Mouse (Mus musculus) cerebellum, adult 2 months (tissue): ENCODE measurements around the gene Pno1. TPM values are rescaled to one million over a fixed set of nuclear protein-coding genes. Genes with fewer than 3 reads are reported as not detected.
"Not testable (repeated sequence)": the region's sequence is repeated elsewhere in the genome, so short reads cannot be mapped to it uniquely, and the experiment has no call there.

ENCODE experiments used
- DNase-seq, 2 experiments: peaks; one replicate each; pipeline ENCODE4 v3.0.0; 2021
- H3K27ac ChIP-seq: fragments of 200-500 bp; 2 replicates; pipeline ENCODE4 v1.5.1; 2012; ENCODE audit warnings: low read length, control low read depth, inconsistent platforms; ENCODE audit not compliant: insufficient read depth
- H3K27me3 ChIP-seq: fragments of 200-500 bp; 2 replicates; pipeline ENCODE4 v1.6.1; 2012; ENCODE audit warnings: inconsistent platforms, mild to moderate bottlenecking, low read length, moderate library complexity; ENCODE audit not compliant: control insufficient read depth, insufficient read depth
- H3K4me1 ChIP-seq: fragments of 200-500 bp; 2 replicates; pipeline ENCODE4 v1.6.1; 2011; ENCODE audit warnings: low read length; ENCODE audit not compliant: control insufficient read depth, insufficient read depth
- H3K4me3 ChIP-seq: fragments of 200-500 bp; replicated peaks from 2 replicates; pipeline ENCODE3; 2011; ENCODE audit warnings: mild to moderate bottlenecking, low read depth, low read length, control low read depth; ENCODE audit not compliant: insufficient read depth
- CTCF ChIP-seq: fragments of 200-500 bp; IDR thresholded peaks from 2 replicates; pipeline ENCODE4 v1.5.1; 2011; ENCODE audit warnings: low read depth, mild to moderate bottlenecking, control low read depth, low read length, moderate library complexity, borderline replicate concordance; ENCODE audit not compliant: insufficient read depth
- POLR2A ChIP-seq: fragments of 200-500 bp; IDR thresholded peaks from 2 replicates; pipeline ENCODE4 v1.6.1; 2011; ENCODE audit warnings: low read length, control low read depth, borderline replicate concordance; ENCODE audit not compliant: insufficient read depth
- WGBS: fragments of 180-500 bp; shearing (Covaris S2); methylation state at CpG from one replicate; pipeline ENCODE4 v1.1.7; 2018; 5-methylcytosine and 5-hydroxymethylcytosine counted together
- polyA plus RNA-seq: library from polyadenylated mRNA; depleted of rRNA; stranded (reverse); fragments of >200 nt; gene quantifications from 2 replicates; pipeline ENCODE4 v1.2.3, GENCODE M21; 2012; rRNA removed

The Pno1 gene
- polyA plus RNA-seq, result 16.9 and 17.6 TPM in 2 replicates

DNA sequence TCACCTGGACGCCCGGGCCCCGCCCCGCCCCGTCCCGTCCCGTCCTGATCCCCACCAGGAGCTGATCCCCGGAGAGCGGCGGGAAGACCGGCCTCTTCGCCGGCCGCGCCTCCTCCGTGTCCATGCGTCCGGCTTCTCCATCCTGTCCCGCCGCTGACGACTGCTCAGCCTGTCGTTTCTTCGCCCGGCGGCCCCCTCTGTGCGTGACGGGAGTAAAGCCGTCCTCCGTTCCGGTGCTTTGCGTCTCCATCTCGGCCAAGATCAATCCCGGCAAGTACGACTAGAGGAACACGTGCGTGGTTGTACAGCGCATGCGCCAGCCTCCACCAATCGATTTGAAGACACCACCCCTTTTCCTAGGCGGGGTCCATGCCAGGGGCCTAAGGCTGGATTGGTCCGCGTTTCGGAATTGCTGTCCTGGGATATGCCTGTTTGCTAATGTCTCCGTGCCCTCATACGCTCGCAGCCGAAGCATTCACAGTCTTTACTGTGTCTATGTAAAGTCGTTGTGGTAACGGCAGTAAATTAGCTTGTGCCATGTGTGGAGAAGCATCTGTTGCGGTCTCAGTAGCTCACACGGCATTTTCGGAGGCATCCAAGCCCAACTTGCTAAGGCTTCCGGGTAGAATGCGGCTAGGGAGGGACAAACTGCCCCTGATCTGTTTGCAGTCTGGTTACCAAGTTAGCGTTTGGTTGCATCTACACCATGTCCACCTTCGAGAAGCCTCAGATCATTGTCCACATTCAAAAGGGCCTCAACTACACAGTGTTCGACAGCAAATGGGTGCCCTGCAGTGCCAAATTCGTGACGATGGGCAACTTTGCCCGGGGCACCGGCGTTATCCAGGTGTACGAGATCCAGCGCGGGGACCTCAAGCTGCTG, at the start of gene Pno1:
Gene Pno1 (minus strand): TSS at position 311 of the 883 bp plus-strand sequence.
- peak within 1 kb of the TSS; percentile 98 for H3K27ac ChIP-seq

DNA sequence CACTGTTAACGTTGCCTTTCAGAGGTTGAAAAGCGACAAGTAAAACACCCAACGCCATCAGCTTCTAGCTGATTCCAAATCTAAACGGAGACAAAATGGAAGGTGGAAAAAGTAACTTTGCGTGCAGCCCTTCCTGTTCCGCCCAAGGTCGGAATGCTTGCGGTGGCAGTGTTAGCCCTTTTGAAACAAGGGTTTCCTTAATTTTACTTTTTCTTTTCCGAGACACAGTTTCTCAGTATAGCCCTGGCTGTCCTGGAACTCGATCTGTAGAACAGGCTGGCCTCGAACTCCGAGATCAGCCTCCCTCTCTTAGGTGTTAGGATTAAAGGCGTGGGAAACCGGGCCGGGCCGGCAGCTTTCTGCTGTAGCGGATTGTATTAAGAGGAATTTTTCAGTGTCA, 46.5 kb upstream of the Pno1 start:
- TF ChIP-seq CTCF (no peak), POLR2A (no peak)
- Histone ChIP-seq H3K27ac (peak overlapping the region; percentile 83), H3K4me1 (peaks cover 3% of the 10 kb centered on the region; the same call in 1 of the 2 replicates), H3K4me3 (peak overlapping the region; percentile 93), H3K27me3 (no peaks in the 10 kb centered on the region)
- peak in 1 of 2 experiments; percentile 29 for DNase-seq
- under 1% methylated on average over 17 of the region's 17 CpGs for WGBS

More for the DNA sequence above, at the start of gene Pno1:
- H3K27me3 ChIP-seq, result no peaks in the 10 kb centered on the region
- under 1% methylated on average over 65 of the region's 65 CpGs for WGBS
- peak within 1 kb of the TSS; percentile 94 for H3K4me3 ChIP-seq
- DNase-seq, result peak; percentile 97 to 98
- H3K4me1 ChIP-seq, result no peaks in the 10 kb centered on the region
- TF ChIP-seq CTCF (no peak), POLR2A (peak; percentile 44; the same call in 1 of the 2 replicates)

DNA sequence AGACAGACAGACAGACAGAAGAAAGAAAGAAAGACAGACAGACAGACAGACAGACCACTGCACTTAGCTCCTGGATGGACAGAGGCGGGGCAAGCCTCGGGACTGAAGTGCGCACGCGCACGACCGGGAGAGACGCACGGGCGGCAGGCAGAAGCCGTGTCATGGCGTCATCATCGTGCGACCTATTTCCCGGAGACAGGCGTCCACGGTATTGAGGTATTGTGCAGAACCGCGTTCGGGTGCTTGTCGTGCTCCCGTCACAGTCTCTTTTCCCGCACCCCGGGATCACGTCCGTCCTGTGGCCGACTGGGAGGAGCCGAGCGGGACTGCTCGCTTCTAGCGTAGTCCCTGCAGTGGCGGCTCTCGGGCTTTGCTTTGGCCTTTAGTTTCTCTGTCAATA, 46.1 kb upstream of the Pno1 start, which contains the start of gene C1d:
Gene C1d (plus strand): TSS at position 137 of the 400 bp plus-strand sequence.
- peak; percentile 96 to 97 for DNase-seq
- 0% methylated on average over 33 of the region's 33 CpGs for WGBS
- peak; percentile 88 for TF ChIP-seq POLR2A
- TF ChIP-seq CTCF, result no peak
- Histone ChIP-seq H3K4me1 (peaks cover 3% of the 10 kb centered on the region; the same call in 1 of the 2 replicates), H3K27me3 (no peaks in the 10 kb centered on the region), H3K4me3 (peak within 1 kb of the TSS; percentile 93), H3K27ac (peak within 1 kb of the TSS; percentile 83)

DNA sequence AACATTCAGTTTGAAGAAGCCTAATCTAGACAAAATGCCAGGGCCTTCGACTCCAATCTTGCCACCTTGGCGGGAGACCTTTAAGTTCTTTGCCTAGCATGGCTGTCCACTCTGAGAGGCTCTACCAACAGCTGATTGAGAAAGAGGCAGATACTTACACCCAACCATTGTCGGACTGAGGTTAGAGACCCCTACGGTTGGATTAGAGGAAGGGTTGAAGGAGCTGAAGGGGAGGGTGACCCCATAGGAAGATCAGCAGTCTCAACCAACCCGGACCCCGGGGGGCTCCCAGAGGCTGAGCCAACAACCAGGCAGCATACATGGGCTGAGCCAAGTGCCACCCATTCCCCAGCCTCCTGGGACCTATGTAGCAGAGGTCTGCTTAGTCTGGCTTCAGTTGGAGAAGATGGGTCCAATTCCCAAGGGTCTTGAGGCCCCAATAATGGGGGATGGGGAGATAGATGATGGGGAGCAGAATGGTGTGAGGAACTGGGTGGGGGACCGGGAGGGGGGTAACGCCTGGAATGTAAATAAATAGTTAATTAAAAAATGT, 45.5 kb upstream of the Pno1 start:
- no peaks in the 10 kb centered on the region for H3K27me3 ChIP-seq
- DNase-seq, result peak; percentile 29 to 35
- TF ChIP-seq POLR2A (no peak), CTCF (no peak)
- peak overlapping the region; percentile 93 for H3K4me3 ChIP-seq
- 56% methylated on average over 8 of the region's 8 CpGs for WGBS
- no peak overlapping the region for H3K27ac ChIP-seq
- peaks cover 3% of the 10 kb centered on the region; the same call in 1 of the 2 replicates for H3K4me1 ChIP-seq

DNA sequence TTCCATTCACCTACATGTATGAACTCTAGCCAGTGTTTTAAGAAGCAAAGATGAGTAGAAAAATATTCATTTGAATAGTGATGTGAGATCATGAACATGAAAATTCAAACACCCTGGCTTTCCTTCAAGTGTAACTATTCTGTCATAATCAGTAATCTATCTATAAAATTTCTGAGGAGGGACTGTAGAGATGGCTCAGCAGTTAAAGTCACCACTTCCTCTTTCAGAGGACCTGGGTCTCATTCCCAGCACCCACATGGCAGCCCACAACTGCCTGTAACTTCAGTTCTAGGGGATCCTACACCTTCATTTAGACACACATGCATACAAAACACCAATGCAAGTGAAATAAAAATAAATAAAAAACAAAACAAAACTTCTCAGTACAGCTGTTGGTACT, 37.3 kb upstream of the Pno1 start:
- TF ChIP-seq CTCF, result no peak
- no peak for TF ChIP-seq POLR2A
- Histone ChIP-seq H3K27me3 (no peaks in the 10 kb centered on the region), H3K4me3 (no peak overlapping the region), H3K4me1 (no peaks in the 10 kb centered on the region), H3K27ac (no peak overlapping the region)
- DNase-seq, result no peak

DNA sequence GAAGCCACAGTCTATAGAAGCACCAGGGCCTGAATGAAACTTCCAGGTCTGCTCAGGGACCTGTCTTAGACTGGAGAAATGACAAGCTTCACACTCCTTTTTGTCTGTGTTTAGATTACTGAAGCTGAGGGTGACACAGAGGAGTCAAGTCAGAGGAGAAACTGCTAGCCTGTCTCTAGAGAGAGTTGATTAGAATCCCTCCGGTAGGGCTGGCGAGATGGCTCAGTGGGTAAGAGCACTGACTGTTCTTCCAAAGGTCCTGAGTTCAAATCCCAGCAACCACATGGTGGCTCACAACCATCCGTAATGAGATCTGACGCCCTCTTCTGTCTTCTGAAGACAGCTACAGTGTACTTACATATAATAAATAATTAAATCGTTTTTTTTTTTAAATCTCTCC, 27.2 kb upstream of the Pno1 start:
- H3K4me3 ChIP-seq, H3K4me1 ChIP-seq, H3K27me3 ChIP-seq, DNase-seq, H3K27ac ChIP-seq: not testable (repeated sequence)
- 92% methylated on average over 5 of the region's 5 CpGs for WGBS

DNA sequence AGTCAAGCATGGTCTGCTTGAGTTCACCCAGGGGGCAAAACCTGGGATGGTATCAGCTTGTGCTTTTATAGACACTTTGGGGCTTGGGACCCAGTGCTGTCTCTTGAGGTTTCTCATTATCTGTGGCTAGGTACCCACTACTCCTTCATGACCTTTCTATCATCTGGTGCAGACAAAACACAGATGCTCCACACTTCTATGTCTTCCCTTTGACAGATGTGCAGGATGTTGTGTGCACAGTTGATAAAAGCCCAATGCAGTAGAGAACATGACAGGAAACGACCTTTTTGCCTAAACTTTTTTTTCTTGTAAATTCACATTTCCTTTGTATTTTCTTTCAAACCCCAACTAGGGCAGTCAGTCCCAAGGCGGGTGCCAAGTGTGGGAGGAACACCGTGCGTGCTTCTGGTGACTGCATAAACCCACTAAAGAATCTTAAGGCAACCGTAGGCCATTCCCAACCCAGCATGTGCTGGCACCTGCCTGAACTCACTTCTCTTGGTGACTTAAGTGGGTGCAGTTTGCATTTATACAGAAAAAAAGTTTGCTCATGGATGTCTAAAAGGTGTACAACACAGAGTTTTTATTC, 25.2 kb upstream of the Pno1 start:
- TF ChIP-seq CTCF (no peak), POLR2A (no peak)
- 84% methylated on average over 5 of the region's 5 CpGs for WGBS
- H3K27me3 ChIP-seq, result no peaks in the 10 kb centered on the region

More for the DNA sequence above, 25.2 kb upstream of the Pno1 start:
- no peak overlapping the region for H3K4me3 ChIP-seq
- no peak overlapping the region for H3K27ac ChIP-seq
- DNase-seq, result no peak
- H3K4me1 ChIP-seq, result no peaks in the 10 kb centered on the region
